Mouse (Mus musculus) C2C12 (cell line): ENCODE measurements around the gene Slc12a7. TPM values are rescaled to one million over a fixed set of nuclear protein-coding genes. Genes with fewer than 3 reads are reported as not detected.

Experiments used
- H3K27me3 ChIP-seq: one replicate; pipeline ENCODE4 v1.6.1; 2011; ENCODE audit not compliant: control insufficient read depth, insufficient read depth, insufficient read length
- H3K36me3 ChIP-seq: one replicate; pipeline ENCODE4 v1.6.1; 2011; ENCODE audit not compliant: control insufficient read depth, insufficient read depth
- H3K4me3 ChIP-seq: one replicate; pipeline ENCODE4 v1.5.1; 2011; ENCODE audit warnings: mild to moderate bottlenecking, control low read depth; ENCODE audit not compliant: poor library complexity, insufficient read depth, severe bottlenecking
- H3K79me2 ChIP-seq: one replicate; pipeline ENCODE4 v1.6.1; 2011; ENCODE audit not compliant: control insufficient read depth, insufficient read depth
- H3K79me3 ChIP-seq: one replicate; pipeline ENCODE4 v1.6.1; 2011; ENCODE audit warnings: low read depth, control low read depth
- H3ac ChIP-seq: one replicate; pipeline ENCODE3; 2011; ENCODE audit warnings: low read depth; ENCODE audit not compliant: control insufficient read depth, insufficient read length
- CEBPB ChIP-seq: IDR thresholded peaks from one replicate; pipeline ENCODE4 v1.6.1; 2011; ENCODE audit warnings: low read depth, mild to moderate bottlenecking, control low read depth, moderate library complexity
- CTCF ChIP-seq: IDR thresholded peaks from one replicate; pipeline ENCODE4 v1.5.1; 2011; ENCODE audit not compliant: control insufficient read depth, insufficient read depth, insufficient read length
- FOSL1 ChIP-seq: IDR thresholded peaks from one replicate; pipeline ENCODE4 v1.8.0; 2011; ENCODE audit warnings: mild to moderate bottlenecking, low read length; ENCODE audit not compliant: poor library complexity, insufficient read depth, severe bottlenecking
- MAX ChIP-seq: IDR thresholded peaks from one replicate; pipeline ENCODE4 v1.6.1; 2011; ENCODE audit warnings: mild to moderate bottlenecking, control low read depth
- MYOD1 ChIP-seq: IDR thresholded peaks from one replicate; pipeline ENCODE4 v1.6.1; 2011; ENCODE audit warnings: low read depth; ENCODE audit not compliant: control insufficient read depth, insufficient read length
- MYOG ChIP-seq: IDR thresholded peaks from one replicate; pipeline ENCODE4 v1.6.1; 2011; ENCODE audit not compliant: control insufficient read depth, insufficient read length; ENCODE audit errors: extremely low read depth
- USF1 ChIP-seq: IDR thresholded peaks from one replicate; pipeline ENCODE4 v1.6.1; 2011; ENCODE audit warnings: low read depth, mild to moderate bottlenecking, control low read depth, moderate library complexity
- polyA plus RNA-seq: library from polyadenylated mRNA; unstranded; fragments of >200 nt; fragmentation: generic; extraction: Trizol; gene quantifications from one replicate; pipeline ENCODE4 v1.2.1, GENCODE M21; 2012; ENCODE audit warnings: missing spikeins

Slc12a7 gene
- polyA plus RNA-seq, 1 experiment = 28.7 TPM

- no peak overlapping the region for H3ac ChIP-seq
- no peak for TF ChIP-seq FOSL1
- no peak for TF ChIP-seq USF1
- no peak for TF ChIP-seq MAX
- TF ChIP-seq MYOD1 = no peak
- no peak for TF ChIP-seq MYOG
- no peak for TF ChIP-seq CEBPB
- no peak for TF ChIP-seq CTCF
- no peaks in the 10 kb centered on the region for H3K36me3 ChIP-seq
- no peak overlapping the region for H3K4me3 ChIP-seq
- H3K79me3 ChIP-seq = no peaks in the 10 kb centered on the region
- no peaks in the 10 kb centered on the region for H3K27me3 ChIP-seq
- no peaks in the 10 kb centered on the region for H3K79me2 ChIP-seq
Observed at GRCm38 (mm10) chr13:73711221-73711620, 21.7 kb upstream of the Slc12a7 start.

GRCm38 (mm10) chr13:73711803-73712202 is 21.1 kb upstream of the Slc12a7 start:
- H3ac ChIP-seq = no peak overlapping the region
- no peaks in the 10 kb centered on the region for H3K79me2 ChIP-seq
- H3K36me3 ChIP-seq = no peaks in the 10 kb centered on the region
- TF ChIP-seq USF1 = no peak
- no peak for TF ChIP-seq FOSL1
- TF ChIP-seq MYOD1 = no peak
- TF ChIP-seq CTCF = no peak
- no peak for TF ChIP-seq CEBPB
- H3K27me3 ChIP-seq = no peaks in the 10 kb centered on the region
- H3K79me3 ChIP-seq = no peaks in the 10 kb centered on the region
- no peak overlapping the region for H3K4me3 ChIP-seq

GRCm38 (mm10) chr13:73712228-73712627 is 20.7 kb upstream of the Slc12a7 start:
- Histone ChIP-seq H3K79me3 (no peaks in the 10 kb centered on the region), H3K27me3 (no peaks in the 10 kb centered on the region), H3ac (no peak overlapping the region), H3K4me3 (no peak overlapping the region), H3K36me3 (no peaks in the 10 kb centered on the region), H3K79me2 (no peaks in the 10 kb centered on the region)
- no peak for TF ChIP-seq MAX
- TF ChIP-seq CEBPB = peak; percentile 55

DNA sequence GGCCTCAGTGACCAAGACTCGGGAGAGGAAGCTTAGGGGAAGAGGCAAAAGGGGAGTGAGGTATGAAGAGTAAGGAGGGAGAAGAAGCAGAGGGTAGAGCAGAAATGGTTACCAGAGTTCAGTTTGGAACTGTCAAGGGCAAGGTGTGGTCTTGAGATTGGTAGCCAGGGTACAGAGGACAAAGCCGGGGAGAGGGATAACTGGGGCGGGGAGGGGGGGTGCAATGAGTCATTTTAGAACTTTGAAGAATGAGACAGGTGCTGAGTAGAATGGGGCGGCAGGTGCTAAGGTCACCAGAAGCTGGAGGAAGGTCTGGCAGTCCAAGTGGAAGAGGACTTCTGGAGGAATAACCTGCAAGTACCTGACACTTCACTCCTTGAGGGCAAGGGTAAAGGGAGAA is 19.7 kb upstream of the Slc12a7 start:
- Histone ChIP-seq H3K36me3 (no peaks in the 10 kb centered on the region), H3K79me2 (no peaks in the 10 kb centered on the region), H3K4me3 (no peak overlapping the region), H3K27me3 (no peaks in the 10 kb centered on the region), H3K79me3 (no peaks in the 10 kb centered on the region), H3ac (no peak overlapping the region)
- TF ChIP-seq USF1 = no peak
- no peak for TF ChIP-seq MYOG
- no peak for TF ChIP-seq FOSL1
- no peak for TF ChIP-seq MYOD1
- no peak for TF ChIP-seq CEBPB
- no peak for TF ChIP-seq CTCF
- no peak for TF ChIP-seq MAX

- Histone ChIP-seq H3K4me3 (no peak overlapping the region), H3K36me3 (no peaks in the 10 kb centered on the region), H3K79me3 (no peaks in the 10 kb centered on the region), H3K27me3 (no peaks in the 10 kb centered on the region), H3ac (no peak overlapping the region), H3K79me2 (no peaks in the 10 kb centered on the region)
- TF ChIP-seq MYOG = no peak
- TF ChIP-seq CEBPB = no peak
- no peak for TF ChIP-seq MYOD1
- no peak for TF ChIP-seq MAX
- no peak for TF ChIP-seq CTCF
- no peak for TF ChIP-seq FOSL1
- TF ChIP-seq USF1 = no peak
Observed at GRCm38 (mm10) chr13:73714020-73714419, 18.9 kb upstream of the Slc12a7 start.

DNA sequence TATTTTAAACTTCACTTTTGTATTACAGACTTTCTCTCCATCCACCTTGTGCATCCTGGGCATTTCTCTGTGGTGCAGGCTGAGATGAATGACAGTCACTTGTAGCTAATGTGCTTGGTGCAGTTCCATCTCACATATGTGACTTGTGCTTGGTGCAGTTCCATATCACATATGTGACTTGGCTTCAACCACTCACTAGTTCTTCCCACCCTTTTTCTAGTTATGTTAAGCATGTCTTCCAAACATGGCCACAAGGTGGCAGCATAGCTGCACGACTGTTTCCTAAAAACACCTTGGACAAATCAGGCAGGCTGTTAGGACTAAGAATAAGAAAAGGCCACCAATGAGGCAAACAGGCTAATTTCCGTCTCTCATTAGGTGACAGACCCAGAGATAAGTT is 14.7 kb upstream of the Slc12a7 start:
- Histone ChIP-seq H3K79me2 (no peaks in the 10 kb centered on the region), H3K79me3 (no peaks in the 10 kb centered on the region), H3K36me3 (no peaks in the 10 kb centered on the region), H3K4me3 (no peak overlapping the region), H3K27me3 (no peaks in the 10 kb centered on the region), H3ac (no peak overlapping the region)
- TF ChIP-seq CTCF (peak; percentile 28), USF1 (no peak)
